Mouse (Mus musculus) heart, embryonic 15.5 days (tissue): ENCODE measurements at regions not wholly inside any gene's neighbourhood (a gene's known extent, or its start where the extent isn't known, plus 50 kb on each side); places are given as distances from the start of the nearest gene placed in this dataset.

ENCODE experiments used
- ATAC-seq: fragments of 200-750 bp; cut with Nextera tagmentation; replicated peaks from 2 replicates; pipeline ENCODE4 v1.8.0; 2017; ENCODE audit warnings: low read depth, moderate TSS enrichment; ENCODE audit not compliant: insufficient number of reproducible peaks, insufficient read depth, low FRiP score
- H3K27ac ChIP-seq: fragments of 300-500 bp; sonication (generic); 2 replicates; pipeline ENCODE4 v1.5.1; 2015; ENCODE audit warnings: mild to moderate bottlenecking, inconsistent platforms
- H3K27me3 ChIP-seq: fragments of 300-500 bp; sonication (generic); 2 replicates; pipeline ENCODE4 v1.6.1; 2015; ENCODE audit warnings: inconsistent platforms
- H3K36me3 ChIP-seq: fragments of 300-500 bp; sonication (generic); 2 replicates; pipeline ENCODE4 v1.6.1; 2015; ENCODE audit warnings: mild to moderate bottlenecking, inconsistent platforms
- H3K4me1 ChIP-seq: fragments of 300-500 bp; sonication (generic); replicated peaks from 2 replicates; pipeline ENCODE4 v1.6.1; 2015; ENCODE audit warnings: inconsistent platforms
- H3K4me2 ChIP-seq: fragments of 300-500 bp; sonication (generic); 2 replicates; pipeline ENCODE4 v1.6.1; 2015; ENCODE audit warnings: inconsistent platforms, mild to moderate bottlenecking, moderate library complexity
- H3K4me3 ChIP-seq: fragments of 300-500 bp; sonication (generic); 2 replicates; pipeline ENCODE4 v1.5.1; 2015; ENCODE audit warnings: mild to moderate bottlenecking, inconsistent platforms
- H3K9ac ChIP-seq: fragments of 300-500 bp; sonication (generic); 2 replicates; pipeline ENCODE4 v1.6.1; 2015; ENCODE audit warnings: mild to moderate bottlenecking, inconsistent platforms
- H3K9me3 ChIP-seq: fragments of 300-500 bp; sonication (generic); replicated peaks from 2 replicates; pipeline ENCODE4 v1.6.1; 2016; ENCODE audit warnings: inconsistent platforms
- WGBS: fragments of 180-500 bp; shearing (Covaris S2); methylation state at CpG from one replicate; pipeline ENCODE4 v1.1.7; 2015; ENCODE audit warnings: mixed read lengths; 5-methylcytosine and 5-hydroxymethylcytosine counted together

GRCm38 (mm10) chr4:140304960-140305359 lies 58.4 kb upstream of the Igsf21 start:
- whole genome bisulfite sequencing = 75% methylated on average over 5 of the region's 5 CpGs

DNA sequence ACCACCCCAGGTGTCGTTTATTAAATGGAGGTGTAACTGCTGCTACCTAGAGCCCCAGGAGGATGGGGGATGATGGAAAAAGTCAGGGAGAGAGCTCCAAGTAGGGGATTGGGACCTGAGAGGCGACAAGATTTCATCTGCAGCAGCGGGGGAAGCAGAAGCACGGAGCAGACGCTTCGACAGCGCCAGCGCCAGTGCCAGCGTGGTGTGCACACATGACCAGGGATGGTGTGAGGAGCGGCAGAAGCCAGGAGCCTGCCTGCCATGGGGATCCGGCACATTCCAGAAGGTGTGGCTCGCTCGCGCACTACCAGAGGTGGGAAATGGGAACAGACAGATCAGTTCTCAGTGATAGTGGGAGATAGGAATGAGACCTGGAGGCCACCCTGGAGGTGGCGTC lies 55.1 kb upstream of the Igsf21 start:
- Histone ChIP-seq H3K36me3 (no peaks in the 10 kb centered on the region), H3K9me3 (no peaks in the 10 kb centered on the region), H3K4me3 (no peak overlapping the region), H3K27ac (no peak overlapping the region), H3K27me3 (no peaks in the 10 kb centered on the region), H3K4me1 (no peaks in the 10 kb centered on the region), H3K9ac (no peak overlapping the region), H3K4me2 (no peak overlapping the region)
- no peak for ATAC-seq
- 77% methylated on average over 15 of the region's 15 CpGs for whole genome bisulfite sequencing

More at GRCm38 (mm10) chr4:140304960-140305359, 58.4 kb upstream of the Igsf21 start:
- Histone ChIP-seq H3K27ac (no peak overlapping the region), H3K36me3 (no peaks in the 10 kb centered on the region), H3K4me3 (no peak overlapping the region), H3K4me1 (no peaks in the 10 kb centered on the region), H3K9me3 (no peaks in the 10 kb centered on the region), H3K27me3 (no peaks in the 10 kb centered on the region), H3K4me2 (no peak overlapping the region), H3K9ac (no peak overlapping the region)
- ATAC-seq = no peak

GRCm38 (mm10) chr4:140297912-140298620 lies 51.5 kb upstream of the Igsf21 start:
- WGBS = 67% methylated on average over 18 of the region's 18 CpGs
- Histone ChIP-seq H3K27ac (no peak overlapping the region), H3K9ac (no peak overlapping the region), H3K36me3 (no peaks in the 10 kb centered on the region), H3K9me3 (no peaks in the 10 kb centered on the region), H3K4me3 (no peak overlapping the region), H3K4me2 (no peak overlapping the region), H3K4me1 (no peaks in the 10 kb centered on the region), H3K27me3 (no peaks in the 10 kb centered on the region)
- no peak for ATAC-seq
